Mouse (Mus musculus): ENCODE data around the gene Irf2. TPM values are rescaled to one million over a fixed set of nuclear protein-coding genes. Genes with fewer than 3 reads are reported as not detected.

Irf2 gene
- polyA plus RNA-seq, 1 experiment from 2014 or later = 14.1 TPM

Other genes starting within 250 kb of the Irf2 start
- gene Cenpu, start 187.7 kb upstream of the Irf2 start, polyA plus RNA-seq (2014; fragmentation: Nextera tagmentation; extraction: Ambion mirVana) = 27.1 and 30.0 TPM in 2 replicates
- 11.2 and 12.9 TPM in 2 replicates for gene Primpol, start 122.5 kb upstream of the Irf2 start, polyA plus RNA-seq (2014; fragmentation: Nextera tagmentation; extraction: Ambion mirVana)
- 155 and 166 TPM in 2 replicates for gene Casp3, start 122.4 kb upstream of the Irf2 start, polyA plus RNA-seq (2014; fragmentation: Nextera tagmentation; extraction: Ambion mirVana)
- 0.04 and 0.34 TPM in 2 replicates for gene Enpp6, start 247.2 kb downstream of the Irf2 start, polyA plus RNA-seq (2014; fragmentation: Nextera tagmentation; extraction: Ambion mirVana)

All from neural tube, embryonic 11.5 days (tissue).